Mouse (Mus musculus): ENCODE data around the gene Skap1. TPM values are rescaled to one million over a fixed set of nuclear protein-coding genes. Genes with fewer than 3 reads are reported as not detected.
A peak's percentile ranks its signal among the peaks of the same experiment; 100 is the strongest.

Skap1 gene
- polyA plus RNA-seq, 1 experiment: 3.3 TPM

DNA sequence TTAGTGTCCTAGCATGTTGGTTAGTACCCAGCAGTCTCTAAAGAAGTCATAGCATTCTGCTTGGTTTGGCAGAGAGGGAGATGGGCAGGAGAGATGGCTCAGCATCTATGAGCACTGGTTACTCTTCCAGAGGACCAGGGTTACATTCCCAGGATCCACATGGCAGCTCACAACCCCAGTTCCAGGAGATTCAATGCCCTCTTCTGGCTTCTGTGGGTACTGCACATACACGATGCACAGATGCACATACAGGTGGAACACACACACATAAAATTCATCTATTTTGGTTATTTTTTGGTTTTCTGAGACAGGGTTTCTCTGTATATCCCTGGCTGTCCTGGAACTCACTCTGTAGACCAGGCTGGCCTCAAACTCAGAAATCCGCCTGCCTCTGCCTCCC lies 290.9 kb downstream of the Skap1 start:
- Histone ChIP-seq H3K27ac (ENCODE audit: insufficient read depth, low read depth, low read length) (no peak overlapping the region), H3K4me3 (ENCODE audit: insufficient read depth, low read depth, low read length) (no peak overlapping the region), H3K27me3 (replicated peaks; ENCODE audit: control insufficient read depth, insufficient read depth, low read length) (no peaks in the 10 kb centered on the region), H3K4me1 (ENCODE audit: control insufficient read depth, insufficient read depth, low read length) (no peaks in the 10 kb centered on the region), H3K36me3 (ENCODE audit: control insufficient read depth, insufficient read depth, low read length) (no peaks in the 10 kb centered on the region)
- no peak for TF ChIP-seq CTCF (conservative IDR thresholded peaks at IDR 0.05; ENCODE audit: insufficient read depth, insufficient read length, low read depth, low read length)
- no peak for TF ChIP-seq POLR2A (IDR thresholded peaks at IDR 0.05; ENCODE audit: low read depth, low read length)
- DNase-seq: no peak
- WGBS: 96% methylated on average over 2 of the region's 2 CpGs

DNA sequence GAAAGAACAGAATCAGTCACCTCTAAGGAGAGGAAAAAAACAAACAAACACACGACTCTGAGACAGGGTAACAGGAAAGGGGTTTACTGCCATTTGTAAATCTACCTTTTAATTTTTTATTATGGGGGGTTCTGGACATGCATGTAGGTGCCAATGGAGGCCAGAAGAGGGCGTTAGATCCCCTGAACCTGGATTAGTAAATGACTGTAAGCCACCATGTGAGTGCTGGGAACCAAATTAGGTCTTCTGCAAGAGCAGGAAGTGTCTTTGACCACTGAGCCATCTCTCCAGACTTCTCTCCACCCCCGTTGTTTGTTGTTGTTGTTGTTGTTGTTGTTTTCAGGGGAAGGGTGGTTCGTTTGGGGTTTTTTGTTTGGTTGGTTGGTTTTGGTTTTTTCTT lies 293.0 kb downstream of the Skap1 start:
- DNase-seq: no peak
- Histone ChIP-seq H3K4me1 (ENCODE audit: control insufficient read depth, insufficient read depth, low read length) (no peaks in the 10 kb centered on the region), H3K27me3 (replicated peaks; ENCODE audit: control insufficient read depth, insufficient read depth, low read length) (no peaks in the 10 kb centered on the region), H3K27ac (ENCODE audit: insufficient read depth, low read depth, low read length) (no peak overlapping the region), H3K4me3 (ENCODE audit: insufficient read depth, low read depth, low read length) (no peak overlapping the region), H3K36me3 (ENCODE audit: control insufficient read depth, insufficient read depth, low read length) (no peaks in the 10 kb centered on the region)
- TF ChIP-seq POLR2A (IDR thresholded peaks at IDR 0.05; ENCODE audit: low read depth, low read length) (no peak), CTCF (conservative IDR thresholded peaks at IDR 0.05; ENCODE audit: insufficient read depth, insufficient read length, low read depth, low read length) (no peak)
- WGBS: 51% methylated on average over 4 of the region's 4 CpGs

DNA sequence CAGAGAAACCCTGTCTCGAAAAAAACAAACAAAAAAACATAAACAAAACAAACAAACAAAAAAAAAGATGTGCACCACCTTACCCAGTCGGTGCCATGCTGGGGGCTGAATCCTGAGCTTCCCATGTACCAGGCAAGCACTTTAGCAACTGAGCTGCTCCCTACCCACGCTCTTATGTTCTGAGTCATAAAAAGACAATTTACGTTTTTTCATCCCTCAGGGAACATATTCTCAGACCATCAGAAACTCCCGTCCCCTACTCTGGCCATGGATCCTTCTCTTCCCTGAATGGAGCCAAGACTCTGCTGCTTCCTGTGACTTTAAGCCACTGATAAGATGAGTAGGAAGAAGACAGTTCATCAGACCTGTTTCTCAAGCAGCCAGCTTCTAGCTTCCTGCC lies 294.0 kb downstream of the Skap1 start:
- TF ChIP-seq POLR2A (IDR thresholded peaks at IDR 0.05; ENCODE audit: low read depth, low read length) (no peak), CTCF (conservative IDR thresholded peaks at IDR 0.05; ENCODE audit: insufficient read depth, insufficient read length, low read depth, low read length) (no peak)
- whole genome bisulfite sequencing: 75% methylated on average over 5 of the region's 5 CpGs
- Histone ChIP-seq H3K27me3 (replicated peaks; ENCODE audit: control insufficient read depth, insufficient read depth, low read length) (no peaks in the 10 kb centered on the region), H3K36me3 (ENCODE audit: control insufficient read depth, insufficient read depth, low read length) (no peaks in the 10 kb centered on the region), H3K4me1 (ENCODE audit: control insufficient read depth, insufficient read depth, low read length) (0 out of 2 replicates have a peak, but pooled peaks cover 2% of the 10 kb centered on the region), H3K4me3 (ENCODE audit: insufficient read depth, low read depth, low read length) (no peak overlapping the region), H3K27ac (ENCODE audit: insufficient read depth, low read depth, low read length) (no peak overlapping the region)
- DNase-seq: no peak

DNA sequence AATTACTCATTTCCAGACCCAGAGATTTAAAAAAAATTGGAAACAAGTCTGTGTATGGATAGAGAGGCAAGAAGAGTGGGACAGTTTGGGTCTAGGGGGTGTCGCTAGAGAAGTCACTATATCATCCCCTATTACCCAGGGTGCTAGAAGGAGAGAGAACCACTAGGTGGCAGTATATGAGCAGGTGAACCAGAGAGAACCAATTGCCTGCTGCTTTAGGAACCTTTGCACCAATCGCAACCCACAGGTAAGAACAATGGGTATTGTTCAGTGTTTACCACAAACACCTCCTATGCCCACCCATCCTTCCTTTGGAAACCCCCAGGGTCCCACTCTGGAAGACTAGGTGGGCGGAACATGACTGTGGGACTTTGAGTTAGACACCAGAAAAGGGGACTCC lies 295.6 kb downstream of the Skap1 start:
- Histone ChIP-seq H3K27me3 (replicated peaks; ENCODE audit: control insufficient read depth, insufficient read depth, low read length) (no peaks in the 10 kb centered on the region), H3K4me3 (ENCODE audit: insufficient read depth, low read depth, low read length) (no peak overlapping the region), H3K27ac (ENCODE audit: insufficient read depth, low read depth, low read length) (no peak overlapping the region), H3K36me3 (ENCODE audit: control insufficient read depth, insufficient read depth, low read length) (no peaks in the 10 kb centered on the region), H3K4me1 (ENCODE audit: control insufficient read depth, insufficient read depth, low read length) (0 out of 2 replicates have a peak, but pooled peaks cover 2% of the 10 kb centered on the region)
- TF ChIP-seq CTCF (conservative IDR thresholded peaks at IDR 0.05; ENCODE audit: insufficient read depth, insufficient read length, low read depth, low read length): peak; percentile 78
- TF ChIP-seq POLR2A (IDR thresholded peaks at IDR 0.05; ENCODE audit: low read depth, low read length): no peak
- 42% methylated on average over 3 of the region's 3 CpGs for WGBS
- peak; percentile 83 for DNase-seq

DNA sequence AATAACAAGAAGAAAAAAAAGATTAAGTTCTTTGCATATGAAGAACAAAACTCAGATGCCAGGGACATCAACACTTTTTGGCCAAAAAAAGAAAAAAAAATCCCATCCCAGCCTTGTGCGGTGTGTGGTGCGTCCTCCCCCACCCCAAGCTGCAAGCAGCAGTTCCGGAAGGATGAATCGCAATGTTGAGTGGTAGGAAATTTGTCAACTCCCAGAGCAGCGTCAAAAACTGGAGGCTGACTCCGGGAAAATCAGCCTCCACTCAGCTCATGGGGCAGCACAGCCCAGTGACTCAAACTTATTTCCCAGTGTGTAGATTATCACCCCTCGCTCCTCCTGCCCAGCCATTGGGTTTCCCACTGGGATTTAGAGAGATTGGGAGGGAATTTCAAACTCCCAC lies 297.6 kb downstream of the Skap1 start:
- H3K27me3 ChIP-seq (replicated peaks; ENCODE audit: control insufficient read depth, insufficient read depth, low read length): no peaks in the 10 kb centered on the region
- no peak for TF ChIP-seq POLR2A (IDR thresholded peaks at IDR 0.05; ENCODE audit: low read depth, low read length)
- no peak for TF ChIP-seq CTCF (conservative IDR thresholded peaks at IDR 0.05; ENCODE audit: insufficient read depth, insufficient read length, low read depth, low read length)
- 31% methylated on average over 7 of the region's 7 CpGs for WGBS
- 0 out of 2 replicates have a peak, but pooled peaks cover 2% of the 10 kb centered on the region for H3K4me1 ChIP-seq (ENCODE audit: control insufficient read depth, insufficient read depth, low read length)
- H3K27ac ChIP-seq (ENCODE audit: insufficient read depth, low read depth, low read length): no peak overlapping the region
- DNase-seq: no peak
- no peaks in the 10 kb centered on the region for H3K36me3 ChIP-seq (ENCODE audit: control insufficient read depth, insufficient read depth, low read length)
- no peak overlapping the region for H3K4me3 ChIP-seq (ENCODE audit: insufficient read depth, low read depth, low read length)

DNA sequence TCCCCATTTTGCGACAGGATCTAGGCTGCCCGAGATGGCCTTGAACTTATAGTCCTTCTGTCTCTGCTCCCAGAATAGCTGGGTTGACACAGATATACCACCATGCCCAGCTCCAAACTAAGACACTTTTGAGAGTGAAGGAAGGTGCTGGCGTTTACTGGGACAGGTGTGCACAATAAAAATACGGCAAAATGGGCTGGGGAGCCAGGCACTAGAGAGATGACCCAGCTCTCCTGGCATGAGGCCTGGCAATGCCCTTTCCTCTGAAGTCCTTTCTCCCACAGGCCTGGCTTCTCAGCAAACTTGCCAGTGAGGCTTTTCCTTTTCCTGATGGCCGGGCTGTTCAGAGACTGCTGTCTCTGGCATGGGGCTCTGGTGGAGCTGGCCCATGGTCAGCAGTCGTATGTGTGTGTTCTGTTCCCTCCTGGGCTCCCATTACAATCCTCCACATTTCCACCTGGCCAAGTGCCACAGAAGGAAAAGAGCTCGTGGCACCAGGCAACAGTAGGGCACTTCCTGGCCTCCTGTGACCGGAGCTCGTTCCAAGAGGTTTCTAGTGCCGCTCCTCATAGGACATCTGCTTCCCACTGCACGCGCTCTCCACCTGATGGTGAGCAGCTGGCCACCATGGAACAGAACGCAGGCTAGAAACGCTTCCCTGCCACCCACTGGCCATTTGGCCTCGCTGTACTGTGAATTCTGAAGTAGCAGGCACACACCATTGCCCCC lies 298.5 kb downstream of the Skap1 start:
- Histone ChIP-seq H3K27ac (ENCODE audit: insufficient read depth, low read depth, low read length) (no peak overlapping the region), H3K27me3 (replicated peaks; ENCODE audit: control insufficient read depth, insufficient read depth, low read length) (no peaks in the 10 kb centered on the region), H3K4me1 (ENCODE audit: control insufficient read depth, insufficient read depth, low read length) (0 out of 2 replicates have a peak, but pooled peaks cover 2% of the 10 kb centered on the region), H3K36me3 (ENCODE audit: control insufficient read depth, insufficient read depth, low read length) (no peaks in the 10 kb centered on the region), H3K4me3 (ENCODE audit: insufficient read depth, low read depth, low read length) (no peak overlapping the region)
- DNase-seq: peak; percentile 25
- TF ChIP-seq CTCF (conservative IDR thresholded peaks at IDR 0.05; ENCODE audit: insufficient read depth, insufficient read length, low read depth, low read length): no peak
- TF ChIP-seq POLR2A (IDR thresholded peaks at IDR 0.05; ENCODE audit: low read depth, low read length): no peak
- 49% methylated on average over 15 of the region's 15 CpGs for WGBS

DNA sequence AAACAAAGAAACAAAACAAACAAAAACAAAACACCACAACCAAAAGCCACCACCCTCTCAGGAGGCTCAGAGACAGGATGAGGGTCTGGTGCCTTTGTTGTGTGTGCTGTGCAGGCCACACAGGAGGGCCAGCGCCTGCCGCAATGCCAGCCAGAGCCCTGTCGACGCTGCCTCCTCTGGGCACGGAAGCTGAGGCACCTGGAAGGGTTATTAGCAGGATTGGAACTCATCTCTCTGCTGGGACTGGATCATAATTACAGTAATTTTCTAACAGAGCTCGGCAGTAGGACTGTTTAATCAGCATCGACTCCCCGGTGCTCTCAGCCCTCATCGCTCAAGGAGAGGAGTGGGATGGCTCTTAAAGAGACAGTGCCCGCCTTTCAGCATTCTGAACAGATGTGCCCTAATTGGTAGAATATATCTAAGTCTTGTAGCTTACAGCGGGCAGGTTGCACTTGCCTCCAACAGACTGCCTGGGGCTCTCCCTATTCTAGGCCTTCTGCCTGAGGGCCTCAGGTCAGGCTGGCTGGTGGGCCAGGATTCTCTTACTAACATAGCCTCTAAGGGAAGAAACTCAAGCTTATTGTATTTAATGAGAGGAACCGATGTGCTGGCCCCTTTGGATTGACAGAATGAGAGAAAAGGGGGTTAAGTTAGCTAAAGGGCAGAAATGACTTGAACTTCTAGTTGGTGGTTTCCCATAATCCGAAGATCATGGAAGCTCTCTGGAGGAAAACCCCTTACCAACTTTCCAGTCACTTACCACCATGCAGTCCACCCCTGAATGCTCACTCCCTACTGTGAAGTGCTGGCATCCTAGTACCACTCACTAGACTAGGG lies 300.3 kb downstream of the Skap1 start:
- Histone ChIP-seq H3K27me3 (replicated peaks; ENCODE audit: control insufficient read depth, insufficient read depth, low read length) (no peaks in the 10 kb centered on the region), H3K4me3 (ENCODE audit: insufficient read depth, low read depth, low read length) (no peak overlapping the region), H3K4me1 (ENCODE audit: control insufficient read depth, insufficient read depth, low read length) (0 out of 2 replicates have a peak, but pooled peaks cover 2% of the 10 kb centered on the region), H3K27ac (ENCODE audit: insufficient read depth, low read depth, low read length) (peak overlapping the region; percentile 43), H3K36me3 (ENCODE audit: control insufficient read depth, insufficient read depth, low read length) (peaks cover 2% of the 10 kb centered on the region)
- TF ChIP-seq CTCF (conservative IDR thresholded peaks at IDR 0.05; ENCODE audit: insufficient read depth, insufficient read length, low read depth, low read length) (no peak), POLR2A (IDR thresholded peaks at IDR 0.05; ENCODE audit: low read depth, low read length) (no peak)
- WGBS: 79% methylated on average over 13 of the region's 13 CpGs
- DNase-seq: no peak
